Mouse (Mus musculus): ENCODE measurements at regions not wholly inside any gene's neighbourhood (a gene's known extent, or its start where the extent isn't known, plus 50 kb on each side); places are given as distances from the start of the nearest gene placed in this dataset.

DNA sequence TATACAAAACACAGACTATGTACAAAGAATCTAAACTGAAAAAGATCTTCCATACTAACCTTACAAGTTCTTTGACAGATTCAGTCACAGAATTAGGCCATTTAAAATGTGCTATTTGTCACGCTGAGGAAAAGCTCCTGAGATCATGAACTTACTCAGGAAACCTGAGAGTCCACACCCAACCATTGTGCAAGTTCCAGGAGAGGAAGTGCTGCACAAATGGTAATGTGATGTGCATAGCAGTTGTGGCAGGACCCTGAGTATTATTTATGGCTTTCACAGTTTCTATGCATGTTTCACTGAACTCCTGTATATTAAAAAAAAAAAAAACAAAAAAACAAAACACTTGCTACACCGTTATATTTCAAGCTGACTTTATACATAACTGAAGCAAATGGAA lies 200.2 kb downstream of the Rassf9 start:
- TF ChIP-seq MAX (IDR thresholded peaks at IDR 0.05; ENCODE audit: low read depth) (no peak), POLR2AphosphoS2 (IDR thresholded peaks at IDR 0.05; ENCODE audit: insufficient read length, low read depth) (no peak), POLR2A (IDR thresholded peaks at IDR 0.05; ENCODE audit: insufficient read length, low read depth) (no peak), USF1 (IDR thresholded peaks at IDR 0.05; ENCODE audit: low read depth) (no peak), CEBPB (IDR thresholded peaks at IDR 0.05; ENCODE audit: insufficient read depth, poor library complexity, severe bottlenecking) (0 out of 2 replicates have a peak, but pooled peaks have one; percentile 14), E2F4 (IDR thresholded peaks at IDR 0.05; ENCODE audit: insufficient read depth) (no peak), MYOG (IDR thresholded peaks at IDR 0.05; ENCODE audit: control insufficient read depth in 1 of 3, insufficient read depth in 1 of 3, insufficient read length in 2 of 3, low read depth in 2 of 3) (no peak), MYOD1 (IDR thresholded peaks at IDR 0.05; ENCODE audit: control insufficient read depth in 1 of 3, insufficient read length in 2 of 3, low read depth in 2 of 3) (no peak), TCF12 (IDR thresholded peaks at IDR 0.05; ENCODE audit: insufficient read depth, poor library complexity, severe bottlenecking) (no peak)
